Mouse (Mus musculus) megakaryocyte, embryonic 14.5 days (primary cell): ENCODE data around the gene Cyb5d1.

ENCODE experiments used
- FLI1 ChIP-seq: IDR thresholded peaks from 2 replicates; pipeline ENCODE4 v1.6.1; 2012; ENCODE audit warnings: low read length, inconsistent platforms, mixed read lengths
- GATA1 ChIP-seq: IDR thresholded peaks from 3 replicates; pipeline ENCODE4 v1.6.1; 2012; ENCODE audit warnings: mixed read lengths, low read length, inconsistent platforms, borderline replicate concordance

DNA sequence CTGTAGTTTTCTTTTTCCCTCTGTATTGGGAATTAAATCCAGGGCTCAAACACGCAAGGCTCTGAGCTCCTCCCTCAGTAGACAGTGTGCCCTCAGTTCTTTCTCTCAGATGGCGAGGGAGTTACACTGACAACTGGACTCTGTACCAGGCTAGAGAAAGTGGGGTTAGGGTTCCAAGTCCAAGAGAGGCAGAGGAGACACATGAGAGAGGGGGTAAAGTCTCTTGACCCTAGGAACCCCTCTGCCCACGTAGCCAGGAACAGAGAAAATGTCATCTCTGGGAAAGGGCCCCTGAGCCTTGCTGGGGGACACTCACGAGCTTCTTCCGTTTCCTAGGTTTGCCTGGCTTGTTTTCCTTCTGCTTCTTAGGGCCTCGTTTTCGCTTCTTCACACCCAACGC is 31.1 kb downstream of the Cyb5d1 start:
- TF ChIP-seq FLI1 (no peak), GATA1 (no peak)
